Mouse (Mus musculus) heart, adult 10 weeks (tissue): ENCODE data around the gene Mrpl23. TPM values are rescaled to one million over a fixed set of nuclear protein-coding genes. Genes with fewer than 3 reads are reported as not detected.

ENCODE experiments used
- polyA plus RNA-seq: library from polyadenylated mRNA; stranded (reverse); fragments of 350-450 nt; fragmentation: Illumina TruSeq; extraction: RNeasy Lipid Tissue Mini Kit (QIAGEN cat#74804); gene quantifications from one replicate; pipeline ENCODE4 v1.2.3, GENCODE M21; 2014; ENCODE audit warnings: low read depth, low replicate concordance

Mrpl23 gene
- 94.6 TPM for polyA plus RNA-seq

DNA sequence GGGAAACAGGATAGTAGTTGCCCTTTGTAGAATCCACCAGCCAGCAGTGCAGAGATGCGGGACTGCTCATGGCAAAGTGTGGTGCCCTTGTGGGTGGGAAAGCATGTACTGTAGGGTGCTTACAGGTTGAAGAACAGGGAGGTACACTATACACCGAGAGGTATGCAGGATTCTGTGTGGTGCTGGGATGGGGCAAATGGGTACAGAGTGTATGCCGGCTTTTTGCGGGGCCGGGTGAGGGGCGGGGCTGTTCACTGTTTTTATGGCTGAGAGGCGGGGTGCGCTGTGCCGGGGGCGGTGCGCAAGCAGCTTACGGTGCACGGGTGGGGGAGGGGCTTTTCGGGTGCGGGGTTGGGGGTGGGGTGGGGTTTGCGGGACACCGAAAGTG is at the start of gene Mrpl23:
Mrpl23 (plus strand) TSS at position 16 of the 388 bp plus-strand sequence.

DNA sequence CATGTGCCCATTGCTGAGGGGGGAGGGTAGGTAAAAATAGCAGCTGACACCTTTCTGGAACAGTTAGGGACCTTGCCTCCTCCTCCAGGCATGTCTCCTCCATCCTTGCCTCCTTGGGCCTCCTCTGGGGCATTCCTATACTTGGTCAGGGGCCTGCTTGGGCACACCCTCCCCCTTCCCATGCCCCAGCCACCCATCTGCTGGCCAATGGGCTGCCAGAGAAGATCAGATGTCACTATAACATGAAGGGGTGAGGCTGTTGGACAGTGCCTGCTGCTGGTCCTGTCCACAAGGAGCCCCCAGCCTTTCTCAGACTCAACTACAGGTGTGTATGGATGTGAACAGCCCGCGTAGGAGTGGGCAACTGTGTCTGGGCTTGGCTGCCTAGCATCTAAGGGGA is 33.9 kb upstream of the Mrpl23 start, which contains the start of gene Tnnt3:
Tnnt3 (plus strand) TSS at position 262 of the 400 bp plus-strand sequence.

Other genes with a start within 250 kb of the Mrpl23 start
- not detected for gene Krtap5-1, start 235.6 kb upstream of the Mrpl23 start, polyA plus RNA-seq
- not detected for gene Krtap5-4, start 229.1 kb upstream of the Mrpl23 start, polyA plus RNA-seq
- 2.7 TPM for gene Ifitm10, start 158.9 kb upstream of the Mrpl23 start, polyA plus RNA-seq
- not detected for gene Gm49369, start 150.0 kb upstream of the Mrpl23 start, polyA plus RNA-seq
- 1,183 TPM for gene Ctsd, start 144.6 kb upstream of the Mrpl23 start, polyA plus RNA-seq
- gene Syt8, start 97.8 kb upstream of the Mrpl23 start, polyA plus RNA-seq: not detected
- gene Tnni2, start 90.9 kb upstream of the Mrpl23 start, polyA plus RNA-seq: 8.8 TPM
- 88.0 TPM for gene Lsp1, start 71.9 kb upstream of the Mrpl23 start, polyA plus RNA-seq
- gene Tnnt3, start 33.9 kb upstream of the Mrpl23 start, polyA plus RNA-seq: 0.97 TPM
- gene Igf2, start 134.1 kb downstream of the Mrpl23 start, polyA plus RNA-seq: 53.6 TPM
- not detected for gene Gm49394, start 137.3 kb downstream of the Mrpl23 start, polyA plus RNA-seq
- gene Ins2, start 210.7 kb downstream of the Mrpl23 start, polyA plus RNA-seq: not detected